Mouse (Mus musculus) right cerebral cortex, postnatal 10 days (tissue): ENCODE measurements around the gene Mafg.
"Not testable (repeated sequence)": the region's sequence is repeated elsewhere in the genome, so short reads cannot be mapped to it uniquely, and the experiment has no call there.

ENCODE experiments used
- DNase-seq, 2 experiments: peaks; one replicate each; pipeline ENCODE4 v3.0.0; 2021; ENCODE audit warnings: low spot score in 2 of 2

Mafg gene

DNA sequence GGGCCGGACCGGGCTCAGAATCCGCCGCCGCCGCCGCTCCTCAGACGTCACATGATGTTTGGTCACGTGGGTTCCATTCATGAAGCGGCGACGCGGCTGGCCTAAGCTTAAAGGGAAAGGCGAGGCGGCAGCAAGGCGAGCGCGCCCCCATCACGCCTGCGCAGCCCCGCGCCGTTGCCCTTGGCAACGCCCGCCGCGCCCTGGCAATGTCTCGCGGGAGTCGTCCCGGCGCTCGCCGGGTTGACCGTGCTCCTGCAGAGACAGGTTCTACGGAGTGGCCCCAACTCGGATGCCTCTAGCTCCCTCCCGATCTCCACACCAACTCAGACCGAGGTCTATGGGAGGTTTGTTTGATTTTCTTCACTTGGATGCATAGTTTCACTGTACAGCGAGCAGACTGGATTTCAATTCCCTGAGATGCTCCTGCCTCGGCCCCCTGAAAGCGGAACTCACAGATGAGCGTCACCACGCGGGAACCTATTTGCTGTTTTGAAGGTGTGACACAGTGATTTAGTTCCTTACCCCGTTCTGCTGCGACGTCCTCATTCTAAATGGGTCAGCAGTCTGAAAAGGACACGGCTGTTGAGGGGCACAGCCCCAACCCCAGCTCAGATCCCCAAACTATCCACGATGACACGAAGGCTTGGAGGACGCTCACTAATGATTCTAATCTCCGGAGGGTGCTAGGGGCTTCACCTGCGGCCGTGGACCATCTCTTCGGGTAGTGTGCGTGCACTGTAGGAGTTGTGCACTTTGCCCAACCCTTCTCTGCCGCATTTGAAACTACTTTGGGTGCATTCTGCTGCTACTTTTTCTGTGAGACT is at the start of gene Mafg:
Mafg (minus strand) TSS at position 81 of the 824 bp plus-strand sequence.
- peak; percentile 97 for DNase-seq

DNA sequence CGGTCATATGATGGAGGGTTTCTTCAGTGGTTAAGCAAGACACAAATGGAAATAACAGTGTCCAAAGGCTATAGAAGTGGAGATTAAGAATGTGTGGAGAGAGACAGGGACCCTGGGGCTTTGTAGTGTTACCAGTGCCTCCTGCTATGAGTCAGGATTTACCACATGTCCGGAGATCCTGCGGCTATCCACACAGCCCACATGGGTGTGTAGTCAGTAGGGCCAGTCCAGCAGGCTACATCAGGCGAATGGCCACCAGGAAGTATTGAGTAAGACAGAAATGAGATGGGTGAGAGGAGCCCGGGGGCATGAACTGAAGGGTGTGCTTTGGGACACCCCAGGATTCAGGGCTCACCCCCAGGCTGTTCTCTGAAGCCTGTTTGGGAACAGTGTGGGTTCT is 49.3 kb upstream of the Mafg start:
- DNase-seq, result no peak

DNA sequence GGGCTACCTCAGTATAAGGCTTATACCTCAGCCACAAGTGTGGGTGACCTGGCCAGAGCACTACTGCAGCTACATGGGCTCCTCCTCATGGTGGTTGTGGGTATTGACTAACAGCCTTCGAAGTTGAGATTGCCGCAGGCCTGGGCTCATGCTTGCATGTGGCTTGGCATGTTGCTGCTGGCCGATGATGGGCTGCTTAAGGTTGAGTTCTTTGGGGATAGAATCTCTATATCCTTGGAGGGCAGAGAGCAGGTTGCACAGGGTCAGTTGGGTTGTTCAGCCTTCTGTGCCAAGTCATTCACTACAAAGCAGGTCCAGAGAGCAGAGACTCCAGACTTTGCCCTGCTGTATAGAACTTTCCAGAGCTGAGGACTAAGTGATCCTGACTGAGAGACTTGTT is 46.5 kb upstream of the Mafg start:
- DNase-seq, result no peak

DNA sequence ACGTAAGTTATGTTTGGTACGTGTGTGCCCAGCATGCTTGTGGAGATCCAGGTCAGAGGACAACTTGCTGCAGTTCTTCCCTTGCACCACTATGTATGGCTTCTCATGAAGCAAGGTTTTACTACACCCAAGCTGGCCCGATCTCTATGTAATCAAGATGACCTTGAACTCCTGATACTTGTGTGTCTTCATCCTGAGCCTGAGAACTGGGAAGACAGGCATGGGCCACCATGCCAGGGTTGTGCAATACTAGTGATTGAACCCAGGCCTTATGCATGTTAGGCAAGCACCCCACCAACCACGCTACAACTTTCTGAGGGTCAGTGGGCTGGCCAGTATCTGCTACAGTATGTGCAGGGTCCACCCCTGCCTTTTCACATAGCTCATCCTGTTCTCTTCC is 43.6 kb upstream of the Mafg start:
- DNase-seq, result no peak

DNA sequence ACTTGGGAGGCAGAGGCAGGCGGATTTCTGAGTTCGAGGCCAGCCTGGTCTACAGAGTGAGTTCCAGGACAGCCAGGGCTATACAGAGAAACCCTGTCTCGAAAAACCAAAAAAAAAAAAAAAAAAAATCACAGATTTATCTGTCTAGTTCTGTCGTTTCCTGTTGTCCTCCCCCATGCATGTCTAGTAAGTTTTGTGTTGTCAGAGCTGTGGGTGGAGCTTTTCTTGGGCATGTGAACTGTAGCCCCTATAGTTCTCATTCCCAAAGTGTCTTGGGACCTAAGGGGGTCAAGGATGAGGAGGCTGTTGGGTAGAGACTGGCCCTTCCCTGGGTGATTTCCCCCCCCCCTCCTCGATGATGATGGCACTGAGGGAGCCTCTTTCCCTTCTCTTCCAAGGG is 42.5 kb upstream of the Mafg start:
- DNase-seq, result not testable (repeated sequence)

DNA sequence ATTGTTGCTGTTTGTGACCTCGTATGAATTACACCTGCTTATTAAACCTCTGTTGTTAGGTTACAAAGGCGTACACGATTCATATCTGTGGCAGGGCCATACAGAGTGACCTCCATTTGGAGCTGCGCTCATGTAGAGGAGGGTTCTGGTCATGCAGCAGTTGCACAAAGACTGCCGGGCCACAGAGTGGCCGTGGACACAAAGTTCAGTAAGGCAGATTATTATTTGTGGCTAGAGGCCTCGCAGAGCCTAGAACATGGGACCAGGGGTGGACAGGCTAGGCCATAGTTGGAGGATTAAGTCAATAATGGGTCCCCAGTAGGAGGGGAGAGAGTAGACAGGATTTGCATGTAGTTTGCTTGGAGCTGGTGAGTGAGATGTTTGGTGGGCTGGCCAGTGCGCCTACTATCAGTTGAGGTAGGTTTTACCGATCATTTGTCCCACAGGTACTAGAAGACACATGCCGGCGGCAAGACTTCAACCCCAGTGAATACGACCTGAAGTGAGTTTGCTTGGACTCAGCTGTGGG is 40.3 kb upstream of the Mafg start:
- DNase-seq, result no peak

DNA sequence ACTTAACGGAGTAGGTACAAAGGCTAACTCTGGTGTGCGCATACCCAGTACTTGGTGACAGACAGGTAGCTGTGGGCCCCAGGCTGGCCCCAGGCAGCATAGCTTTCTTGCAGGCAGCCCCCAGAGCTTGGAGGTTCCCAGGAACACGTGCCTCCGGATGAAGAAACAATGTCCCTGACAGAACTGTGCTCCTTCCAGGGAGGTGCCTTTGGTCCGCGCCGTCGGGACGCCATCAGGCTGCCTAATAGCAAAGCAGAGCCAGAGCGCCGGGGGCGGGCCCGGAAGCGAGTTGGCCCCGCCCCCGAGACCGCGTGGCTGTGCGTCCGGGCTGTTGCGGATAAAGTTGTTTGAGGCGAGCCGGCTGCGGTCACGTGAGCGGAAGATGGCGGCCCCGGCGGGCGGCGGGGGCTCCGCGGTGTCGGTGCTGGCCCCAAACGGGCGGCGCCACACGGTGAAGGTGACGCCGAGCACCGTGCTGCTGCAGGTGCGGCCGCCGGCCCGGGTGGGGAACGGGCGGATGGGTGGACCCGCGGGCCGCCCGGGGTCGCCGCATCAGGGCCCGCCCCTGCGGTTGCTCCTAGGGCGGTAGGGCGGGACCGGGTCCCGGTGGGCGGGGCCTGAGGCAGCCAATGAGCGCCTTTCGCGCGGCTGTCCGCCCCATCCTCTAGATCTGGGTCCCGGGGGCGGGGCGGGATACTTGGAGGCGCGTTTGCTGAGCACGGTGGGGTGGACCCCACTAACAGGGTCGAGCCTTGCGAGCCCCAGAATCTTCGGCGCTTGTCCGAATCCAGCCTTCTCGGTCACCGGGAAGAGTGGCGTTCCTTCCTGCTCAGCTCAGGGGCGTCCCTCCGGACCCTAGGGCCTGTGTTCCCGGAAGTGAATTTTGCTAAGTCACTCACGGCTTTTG is 39.5 kb upstream of the Mafg start, which contains the start of gene Aspscr1:
Aspscr1 (plus strand) TSS at position 287 of the 907 bp plus-strand sequence.
- DNase-seq, result peak; percentile 95

DNA sequence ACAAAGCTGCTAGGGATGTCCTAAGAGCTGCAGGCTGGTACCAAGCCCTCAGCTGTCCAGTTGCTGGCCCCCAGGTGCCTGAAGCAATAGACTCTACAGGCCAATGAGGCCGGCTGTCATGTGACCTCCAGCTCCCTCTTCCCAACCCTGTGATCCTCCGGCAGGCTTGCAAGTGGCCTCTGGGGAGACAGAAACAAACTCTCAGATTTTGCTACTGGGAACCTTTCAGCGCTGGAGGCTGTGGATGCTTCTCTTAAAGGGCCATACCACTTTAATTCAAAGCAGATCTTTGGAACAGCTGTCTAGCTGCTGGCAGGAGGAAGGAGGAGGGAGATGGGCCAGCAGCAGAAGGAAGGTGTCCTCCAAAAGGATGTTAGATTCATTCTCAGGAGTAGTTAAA is 33.2 kb upstream of the Mafg start:
- DNase-seq, result no peak

DNA sequence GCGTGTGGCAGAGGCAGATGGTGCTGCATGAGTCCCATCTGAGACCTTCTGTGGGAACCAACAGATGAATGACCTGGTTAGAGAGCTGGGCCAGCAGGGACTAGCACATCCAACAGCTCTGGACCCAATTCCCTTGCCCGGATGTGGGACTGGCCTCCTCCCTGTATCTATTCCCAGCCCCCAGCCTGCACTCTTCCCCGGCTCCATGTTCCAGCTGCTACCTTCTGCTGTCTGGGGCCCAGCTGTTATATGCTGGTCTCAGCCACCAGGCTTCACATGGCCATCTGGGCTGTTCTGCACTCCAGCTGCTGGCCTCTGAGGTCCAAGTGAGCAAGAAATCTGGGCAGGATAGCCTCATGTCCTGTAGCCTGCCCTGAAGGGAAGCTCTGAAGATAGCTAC is 32.0 kb upstream of the Mafg start:
- no peak for DNase-seq

DNA sequence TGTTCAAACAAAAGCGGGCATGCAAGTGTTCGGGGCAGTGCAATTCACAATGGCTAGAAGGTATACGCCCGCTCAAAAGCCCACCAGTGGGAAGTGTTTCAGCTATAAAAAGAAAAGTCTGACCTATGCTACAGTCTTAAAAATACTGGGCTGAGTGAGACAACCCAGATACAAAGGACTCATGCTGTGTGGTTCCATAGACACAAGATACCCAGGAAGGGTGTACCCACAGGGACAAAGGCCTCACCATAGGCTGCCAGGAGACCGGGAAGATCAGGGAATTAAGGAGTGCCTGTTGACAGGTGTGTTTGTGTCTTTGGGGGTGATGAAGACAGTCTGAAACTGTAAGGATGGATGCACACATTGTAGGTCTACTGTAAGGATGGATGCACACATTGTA is 30.3 kb upstream of the Mafg start:
- no peak for DNase-seq

DNA sequence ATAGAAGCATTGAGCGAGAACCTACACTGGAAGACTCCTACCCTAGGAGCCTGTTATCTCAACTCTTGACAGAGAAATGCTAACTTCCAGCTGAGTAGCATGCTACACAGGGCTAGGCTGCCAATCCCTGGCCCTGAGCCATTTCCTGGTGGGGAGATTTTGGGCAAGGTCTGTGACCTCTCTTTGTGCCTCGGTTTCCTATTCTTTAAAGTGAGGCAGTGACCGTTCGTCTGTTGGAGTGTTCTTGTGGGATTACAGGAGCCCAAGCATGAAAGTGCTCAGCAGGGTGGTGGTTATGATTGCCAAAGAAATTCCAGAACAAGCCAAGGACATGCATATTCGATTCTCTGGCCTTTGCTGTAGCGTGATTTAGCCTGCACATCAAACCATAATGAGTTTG is 29.4 kb upstream of the Mafg start:
- no peak for DNase-seq

DNA sequence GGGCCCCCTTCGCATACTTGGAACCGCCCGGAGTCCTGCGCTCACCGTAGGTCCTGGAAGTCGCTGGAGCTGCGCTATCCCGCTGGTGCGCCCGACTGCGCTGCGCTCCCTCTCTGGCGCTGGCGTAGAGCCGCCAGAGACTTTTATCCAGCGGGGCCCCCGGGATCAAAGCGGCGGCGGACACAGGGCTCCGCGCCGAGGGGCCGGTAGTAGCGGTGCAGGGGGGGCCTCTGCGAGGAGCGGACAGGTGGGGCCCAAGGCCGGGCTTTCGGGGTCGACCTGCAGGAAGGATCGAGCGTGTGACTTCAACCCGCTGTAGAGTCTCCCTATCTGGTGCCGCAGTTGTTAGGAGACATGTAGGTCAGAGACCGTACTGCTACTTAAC is 27.7 kb upstream of the Mafg start, which contains the start of gene Notum:
Notum (minus strand) TSS at position 100 of the 385 bp plus-strand sequence.
- no peak for DNase-seq

DNA sequence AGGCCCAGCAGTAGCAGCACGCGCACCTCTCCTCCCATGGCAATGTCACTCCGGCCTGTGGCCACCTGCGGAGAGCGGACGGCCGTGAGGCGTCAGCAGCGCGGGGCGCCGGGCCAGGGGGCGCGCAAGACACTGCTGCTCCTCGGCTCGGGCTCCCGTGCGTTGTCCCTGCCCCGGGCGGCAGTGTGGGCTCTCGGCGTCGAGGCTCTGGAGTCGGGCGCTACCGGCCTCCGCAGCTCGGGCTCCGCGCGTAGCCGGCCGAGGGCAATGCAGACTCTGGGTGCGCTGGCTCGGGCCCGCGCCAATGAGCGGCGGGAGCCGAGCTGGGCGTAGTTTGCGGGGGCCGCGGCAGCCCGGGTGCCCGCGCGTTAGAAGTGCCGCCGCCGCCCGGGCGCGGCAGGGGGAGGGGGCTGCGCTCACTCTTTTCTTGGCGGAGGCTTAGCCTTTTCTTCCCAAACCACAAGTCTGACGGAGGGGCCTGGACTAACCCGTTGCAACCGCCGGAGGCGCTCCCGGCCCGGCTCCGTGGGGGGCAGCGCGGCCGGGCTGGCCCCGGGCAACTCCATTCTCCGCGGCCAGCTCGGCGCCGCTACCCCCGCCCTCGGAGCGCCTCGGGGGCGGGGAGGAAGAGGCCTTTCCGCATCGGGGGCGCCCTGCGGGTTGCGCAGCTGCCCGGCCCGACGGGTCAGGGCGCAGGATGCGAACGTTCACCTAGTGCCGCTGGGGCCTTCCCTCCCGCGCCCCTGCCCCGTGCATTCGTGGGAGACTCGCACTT is 27.1 kb upstream of the Mafg start:
- no peak for DNase-seq

DNA sequence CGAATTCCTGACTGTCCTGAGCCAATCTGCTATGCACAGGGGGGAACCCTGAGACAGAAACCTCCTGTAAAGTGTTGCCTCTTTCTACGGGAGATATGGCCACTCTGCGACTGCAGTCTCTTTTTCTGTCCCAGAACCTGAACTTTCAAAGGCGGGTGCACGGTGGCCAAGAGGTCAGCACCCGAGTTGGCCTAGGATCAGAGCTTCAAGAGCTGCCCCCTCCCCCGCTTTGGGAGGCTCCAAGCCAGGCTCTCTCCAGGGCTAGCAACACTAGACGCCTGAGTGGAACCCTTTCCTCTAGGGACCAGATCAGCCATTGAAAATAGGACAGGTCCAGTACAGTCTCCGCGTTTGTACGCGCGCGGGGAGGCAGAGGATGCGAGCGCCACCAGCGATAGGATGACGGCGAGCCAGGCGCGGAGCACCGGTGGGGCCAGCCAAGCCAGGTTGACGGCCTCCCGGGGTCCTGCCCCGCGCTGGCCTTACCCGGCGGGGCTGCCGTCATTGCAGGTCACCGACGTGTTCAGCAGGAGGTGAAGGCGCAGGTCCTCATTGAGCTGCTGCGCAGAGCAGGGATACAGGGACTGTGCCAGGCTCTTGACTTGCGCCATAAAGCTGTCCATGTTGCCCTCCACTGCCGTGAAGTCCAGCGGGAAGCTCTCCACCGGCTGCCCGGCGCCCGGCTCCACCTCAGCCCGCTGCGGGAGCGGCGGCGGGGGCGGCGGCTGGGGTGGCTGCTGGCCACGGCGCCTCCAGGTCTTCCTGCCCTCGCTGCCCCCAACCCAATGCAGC is 26.3 kb upstream of the Mafg start:
- DNase-seq, result no peak

DNA sequence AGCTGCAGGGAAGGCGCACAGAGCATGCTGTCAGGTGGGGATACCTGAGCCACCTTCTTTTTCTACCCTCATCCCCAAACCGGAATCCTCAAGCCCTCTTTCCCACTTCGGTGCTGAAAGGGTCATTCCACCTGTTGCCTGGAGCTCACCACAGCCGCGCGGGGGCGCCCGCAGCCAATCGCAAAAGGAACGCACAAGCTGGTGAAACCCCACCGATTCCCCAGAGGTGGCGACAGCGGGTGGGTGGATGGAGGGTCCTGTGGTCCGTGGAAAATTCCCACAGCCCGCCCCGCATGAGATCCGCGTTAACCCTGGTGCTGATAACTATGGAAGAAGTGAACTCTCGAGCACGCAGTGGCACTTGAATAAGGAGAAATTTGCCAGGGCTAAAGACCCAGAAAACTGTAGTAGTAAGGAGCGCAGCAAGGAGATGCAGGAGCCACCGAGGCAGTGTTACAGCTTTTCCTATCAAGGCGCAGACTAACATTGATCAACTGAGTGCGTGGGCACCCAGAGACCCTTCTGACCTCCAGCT is 25.5 kb upstream of the Mafg start:
- DNase-seq, result peak; percentile 80 to 86

DNA sequence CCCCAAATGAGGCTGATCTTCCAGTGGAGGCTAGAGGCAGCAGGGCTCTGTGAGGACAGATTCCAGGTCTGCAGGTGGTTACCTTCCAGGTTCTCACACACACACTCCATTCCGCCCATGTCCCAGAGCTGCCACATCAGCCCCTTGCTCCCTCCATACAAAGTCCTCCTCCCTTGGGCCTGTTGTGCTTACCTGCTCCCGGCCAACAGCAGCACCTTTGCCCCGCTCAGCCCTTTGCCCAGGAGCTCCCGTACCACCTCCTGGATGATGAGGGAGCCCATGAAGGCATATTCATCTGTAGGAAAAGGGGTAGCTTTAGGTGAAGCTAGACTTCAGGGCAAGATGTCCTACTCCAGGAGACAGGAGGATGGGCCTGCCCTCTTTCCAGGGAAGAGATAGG is 23.9 kb upstream of the Mafg start:
- DNase-seq, result no peak

DNA sequence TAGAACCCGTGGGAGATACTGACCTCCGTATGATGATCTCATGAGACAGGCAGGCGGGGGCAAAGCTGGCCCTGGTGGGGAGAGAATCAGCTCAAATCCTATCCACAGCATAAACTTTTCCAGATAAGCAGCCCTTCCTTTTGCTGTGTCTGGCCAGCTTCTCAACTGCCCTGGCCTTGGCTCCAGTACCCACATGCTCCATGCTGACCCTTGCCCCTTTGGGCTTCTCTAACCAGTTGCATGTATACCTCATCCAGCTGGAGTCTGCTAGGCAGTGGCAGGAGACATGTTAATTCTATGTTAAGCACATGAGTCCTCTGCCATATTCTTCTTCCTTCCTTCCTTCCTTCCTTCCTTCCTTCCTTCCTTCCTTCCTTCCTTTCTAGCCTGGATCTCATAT is 21.3 kb upstream of the Mafg start:
- DNase-seq, result no peak

DNA sequence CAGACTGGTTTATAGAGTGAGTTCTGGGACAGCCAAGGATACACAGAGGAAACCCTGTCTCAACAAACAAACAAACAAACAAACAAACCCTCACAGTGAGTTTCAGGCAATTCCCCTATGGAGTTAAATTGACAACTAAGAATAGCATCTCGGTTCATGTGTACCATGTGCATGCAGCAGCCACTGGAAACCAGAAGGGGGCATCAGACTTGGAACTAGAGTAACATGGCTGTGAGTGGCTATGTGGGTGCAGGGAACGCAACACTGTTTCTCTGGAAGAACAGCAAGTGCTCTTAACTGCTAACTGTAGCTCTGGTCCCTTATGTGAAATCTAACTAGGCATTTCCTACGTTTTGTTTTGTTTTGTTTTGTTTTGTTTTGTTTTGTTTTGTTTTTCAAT is 18.5 kb upstream of the Mafg start:
- DNase-seq, result no peak

DNA sequence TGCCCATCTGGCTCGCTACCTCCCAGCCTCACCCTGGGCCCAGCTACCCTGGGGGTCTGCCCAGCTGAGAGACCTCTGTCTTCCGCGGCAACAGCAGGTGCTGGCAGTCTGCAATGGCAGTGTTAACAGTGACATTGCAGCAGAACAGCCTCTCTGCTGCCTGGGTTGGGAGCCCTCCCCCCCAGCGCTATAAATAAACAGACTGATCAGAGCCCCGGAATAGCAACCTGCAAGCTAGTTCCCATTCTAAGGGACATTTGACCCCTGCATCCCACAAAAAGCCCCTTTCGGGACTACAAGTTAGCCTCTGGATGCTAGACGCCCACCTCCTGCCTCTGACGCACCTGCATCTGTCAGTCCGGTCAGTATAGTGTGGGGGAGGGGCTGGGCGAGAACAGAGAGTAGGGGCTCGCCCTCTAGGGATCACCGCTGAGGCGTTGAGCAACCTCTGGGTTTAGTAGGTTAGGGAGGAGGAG is 14.6 kb upstream of the Mafg start, which contains the start of gene Myadml2:
Myadml2 (minus strand) TSS at position 158 of the 476 bp plus-strand sequence.
- peak; percentile 59 to 69 for DNase-seq
